Mouse (Mus musculus) macrophage (primary cell): ENCODE data around the gene Ubxn10. TPM values are rescaled to one million over a fixed set of nuclear protein-coding genes. Genes with fewer than 3 reads are reported as not detected.

ENCODE experiments used
- H3K27ac ChIP-seq: fragments of 350-480 bp; formaldehyde crosslinking; 2 replicates; pipeline ENCODE4 v1.9.0; 2021
- H3K36me3 ChIP-seq: fragments of 350-480 bp; formaldehyde crosslinking; 2 replicates; pipeline ENCODE4 v1.9.0; 2021; ENCODE audit errors: inconsistent target
- H3K4me3 ChIP-seq: fragments of 350-480 bp; formaldehyde crosslinking; 2 replicates; pipeline ENCODE4 v1.9.0; 2021; ENCODE audit errors: inconsistent target
- H3K79me2 ChIP-seq: fragments of 350-480 bp; formaldehyde crosslinking; 2 replicates; pipeline ENCODE4 v1.9.0; 2021; ENCODE audit errors: inconsistent target
- WGBS: methylation state at CpG from one replicate; pipeline ENCODE4 v1.1.7; 2026; ENCODE audit warnings: inconsistent platforms; ENCODE audit not compliant: missing documents; 5-methylcytosine and 5-hydroxymethylcytosine counted together
- polyA plus RNA-seq: library from polyadenylated mRNA; stranded (reverse); fragments of 250-400 nt; gene quantifications from 3 replicates; pipeline ENCODE4 v1.2.4, GENCODE M21; 2018; ENCODE audit warnings: inconsistent platforms
- total RNA-seq, 78 experiments: library from RNA; depleted of rRNA; stranded (reverse); fragments of 250-400 nt; gene quantifications; 1 replicate in 9 of 78; 2 replicates in 24 of 78; 3 replicates in 43 of 78; 4 replicates in 2 of 78; pipeline ENCODE4 v1.2.4; 2018; ENCODE audit warnings: inconsistent platforms in 56 of 78

The Ubxn10 gene
- total RNA-seq (2018; cell fraction: chromatin; rRNA removed) = not detected
- total RNA-seq (2018; cell fraction: cytosol; rRNA removed) = not detected
- not detected for total RNA-seq (2018; cell fraction: nucleus; rRNA removed)
- polyA plus RNA-seq = not detected in 3 replicates

DNA sequence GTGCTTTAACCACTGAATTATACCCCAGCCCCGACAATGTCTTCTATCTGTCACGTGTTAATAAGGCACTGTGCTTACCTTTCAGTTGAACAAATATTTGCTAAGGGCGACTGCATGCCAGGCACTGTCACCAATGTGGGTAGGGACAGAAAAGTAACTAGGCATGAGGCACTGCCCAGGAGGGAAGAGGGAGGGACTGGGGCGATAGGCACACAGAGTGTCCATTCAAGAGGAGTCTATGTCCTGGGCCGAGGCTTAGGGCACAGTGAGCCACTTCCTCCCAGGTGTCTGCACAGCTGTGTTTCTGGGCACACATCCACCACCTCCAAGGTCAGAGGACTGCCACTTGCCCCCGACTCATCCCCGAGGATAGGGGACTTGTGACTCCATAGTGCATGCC, at the start of gene Ubxn10:
Ubxn10 (minus strand) TSS at position 137 of the 400 bp plus-strand sequence.
- H3K27ac ChIP-seq = no peak within 1 kb of the TSS
- H3K4me3 ChIP-seq = no peak within 1 kb of the TSS
- no peaks in the 10 kb centered on the region for H3K79me2 ChIP-seq
- WGBS = 60% methylated on average over 6 of the region's 7 CpGs
- H3K36me3 ChIP-seq = no peaks in the 10 kb centered on the region

DNA sequence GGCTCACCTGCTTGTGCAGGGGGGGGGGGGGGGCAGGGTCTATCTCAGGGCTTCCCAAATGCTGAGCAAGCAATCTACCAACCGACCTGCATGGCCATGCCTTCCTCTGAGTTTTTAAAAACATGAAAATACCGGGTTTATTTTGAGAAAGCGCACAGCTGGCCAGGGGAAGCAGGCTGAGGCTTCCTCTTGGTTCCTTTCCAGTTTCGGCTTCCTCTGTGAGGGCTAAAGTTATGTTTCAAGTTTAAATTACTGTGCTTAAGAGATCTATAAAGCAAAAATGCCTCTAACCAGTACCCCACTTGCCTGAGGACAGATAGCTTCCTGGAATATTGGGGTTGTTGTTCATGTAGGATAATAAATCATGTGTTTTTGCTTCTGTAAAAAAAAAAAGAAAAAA, 49.2 kb upstream of the Ubxn10 start:
- WGBS = 0% methylated on average over 4 of the region's 4 CpGs
- Histone ChIP-seq H3K36me3 (no peaks in the 10 kb centered on the region), H3K79me2 (no peaks in the 10 kb centered on the region), H3K27ac (no peak overlapping the region), H3K4me3 (no peak overlapping the region)

DNA sequence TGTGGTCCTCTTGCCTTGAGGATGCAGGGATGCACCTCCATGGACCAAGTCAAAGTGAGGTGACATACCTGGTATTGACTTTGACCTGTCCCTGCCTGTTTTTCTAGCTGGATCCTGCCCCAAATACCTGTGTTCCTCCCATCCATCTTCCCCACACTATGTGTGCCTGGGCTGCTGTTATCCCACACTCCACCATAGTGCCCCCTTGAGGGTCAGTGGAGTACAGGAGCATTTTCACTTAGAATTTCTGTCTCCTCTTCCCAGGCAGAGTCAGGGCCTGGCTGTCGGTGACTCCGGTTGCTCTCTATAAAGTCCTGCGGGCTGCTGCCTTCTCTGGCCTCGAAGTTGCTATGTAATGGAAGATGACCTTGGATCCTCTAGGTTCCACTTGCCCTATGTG, 48.8 kb upstream of the Ubxn10 start:
- Histone ChIP-seq H3K4me3 (no peak overlapping the region), H3K27ac (no peak overlapping the region), H3K36me3 (no peaks in the 10 kb centered on the region), H3K79me2 (no peaks in the 10 kb centered on the region)
- WGBS = 31% methylated on average over 4 of the region's 4 CpGs

DNA sequence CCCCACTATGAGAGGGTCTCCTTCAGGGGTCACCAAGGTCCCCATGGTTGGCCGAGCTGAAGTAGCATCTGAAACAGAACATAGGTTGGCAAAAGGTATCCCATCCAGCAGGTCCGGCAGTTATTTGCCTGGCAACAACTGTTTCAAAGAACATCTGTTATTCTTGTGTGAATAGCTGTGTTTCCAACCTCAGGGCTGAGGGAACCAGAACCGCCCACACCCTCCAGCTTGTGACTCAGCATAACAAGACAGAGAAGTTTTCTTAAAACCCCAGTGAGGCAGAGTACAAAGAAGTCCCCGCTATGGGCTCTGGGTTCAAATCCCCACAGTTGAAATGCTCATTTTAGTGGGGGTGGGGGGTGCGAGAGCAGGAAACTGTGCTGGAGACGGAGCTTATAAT, 45.1 kb upstream of the Ubxn10 start:
- WGBS = 75% methylated on average over 6 of the region's 6 CpGs
- Histone ChIP-seq H3K79me2 (no peaks in the 10 kb centered on the region), H3K4me3 (no peak overlapping the region), H3K36me3 (no peaks in the 10 kb centered on the region), H3K27ac (no peak overlapping the region)

DNA sequence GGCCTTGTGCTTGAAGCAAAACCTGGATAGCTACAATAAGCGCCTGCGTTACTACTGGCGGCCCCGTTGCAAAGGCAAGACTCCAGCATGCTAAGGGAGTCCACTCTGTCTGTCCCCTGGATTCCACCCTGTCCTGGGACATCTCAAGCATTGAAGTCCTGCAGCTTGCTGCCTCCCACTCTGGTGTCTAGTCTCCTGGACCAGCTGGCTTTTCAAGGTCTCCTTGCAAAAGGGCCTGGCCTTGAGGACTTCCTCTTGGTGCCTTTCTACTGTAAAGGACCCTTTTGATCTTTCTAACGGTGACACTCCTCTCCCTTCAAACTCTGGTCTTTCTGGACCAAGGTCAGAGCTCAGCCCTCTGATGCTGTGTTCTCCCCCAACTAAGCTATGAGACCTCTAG, 43.3 kb upstream of the Ubxn10 start:
- WGBS = 89% methylated on average over 5 of the region's 5 CpGs
- Histone ChIP-seq H3K79me2 (no peaks in the 10 kb centered on the region), H3K27ac (no peak overlapping the region), H3K4me3 (no peak overlapping the region), H3K36me3 (no peaks in the 10 kb centered on the region)

DNA sequence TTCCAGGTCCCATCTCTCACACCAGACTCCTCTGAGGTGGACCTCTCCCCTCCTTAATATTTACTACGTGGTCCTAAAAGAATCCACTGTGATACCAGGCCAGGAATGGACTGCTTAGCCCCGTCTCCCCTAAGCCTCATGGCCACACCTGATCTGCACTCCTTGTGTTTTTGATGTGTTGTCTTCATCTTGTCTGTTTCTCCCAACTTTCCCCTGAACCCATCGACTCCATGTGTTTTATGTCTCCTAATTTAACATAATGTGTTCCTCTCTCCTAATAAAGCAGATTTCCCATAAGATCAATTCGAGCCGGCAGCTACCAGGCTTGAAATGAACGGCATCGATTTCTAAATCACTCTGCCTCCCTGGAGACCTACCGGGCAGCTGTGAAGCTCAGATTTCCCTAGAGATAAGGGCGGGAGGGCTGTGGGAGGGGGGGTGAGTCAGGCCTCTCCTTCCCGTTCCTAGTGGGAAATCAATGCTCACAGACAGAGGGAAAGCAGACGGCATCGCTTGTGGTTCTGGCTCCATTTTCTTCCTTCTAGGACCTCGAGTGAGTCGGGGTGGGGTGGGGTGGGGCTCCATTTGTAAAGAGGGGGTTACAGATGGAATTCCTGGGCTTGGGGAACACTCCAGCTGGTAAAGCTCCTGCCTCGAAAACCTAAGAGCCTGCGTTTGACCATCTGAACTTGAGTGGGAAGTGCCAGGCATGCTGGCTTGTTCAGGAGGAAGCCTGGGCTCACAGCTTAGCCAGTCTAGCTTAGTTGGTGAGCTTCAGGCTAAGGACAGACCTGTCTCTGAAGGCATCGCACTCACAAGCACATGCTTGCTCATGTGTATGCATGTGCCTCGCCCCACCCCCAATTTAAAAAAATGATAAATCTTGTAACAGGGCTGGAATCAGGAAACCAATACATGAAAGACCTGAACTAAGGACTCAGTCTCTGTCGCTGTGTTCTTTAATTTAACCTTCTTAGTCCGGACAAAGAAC, 40.7 kb upstream of the Ubxn10 start:
- WGBS = 45% methylated on average over 20 of the region's 20 CpGs
- Histone ChIP-seq H3K27ac (no peak overlapping the region), H3K79me2 (no peaks in the 10 kb centered on the region), H3K36me3 (no peaks in the 10 kb centered on the region), H3K4me3 (no peak overlapping the region)

DNA sequence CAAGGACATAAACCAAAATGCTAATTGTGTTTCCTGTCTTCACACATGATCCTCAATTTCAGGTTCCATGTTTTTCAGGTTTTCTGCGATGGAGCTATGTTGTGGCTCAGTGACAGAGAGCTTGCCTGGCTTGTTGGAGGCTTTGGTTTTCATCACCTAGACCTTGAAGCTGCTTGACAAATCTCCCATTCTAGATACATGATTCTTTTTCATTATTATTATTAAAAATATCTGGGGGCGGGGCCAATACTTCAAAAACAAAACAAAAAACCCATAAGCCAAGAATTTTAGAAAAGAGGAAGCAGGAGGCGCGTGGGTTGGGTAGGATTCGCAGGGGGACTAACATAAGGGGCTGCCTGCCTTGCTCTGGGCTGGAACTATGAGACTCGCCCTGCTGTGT, 38.5 kb upstream of the Ubxn10 start, which contains the start of gene Pla2g2d:
Pla2g2d (plus strand) TSS at position 301 of the 400 bp plus-strand sequence.
- Histone ChIP-seq H3K27ac (no peak within 1 kb of the TSS), H3K36me3 (no peaks in the 10 kb centered on the region), H3K4me3 (no peak within 1 kb of the TSS), H3K79me2 (no peaks in the 10 kb centered on the region)
- WGBS = 36% methylated on average over 6 of the region's 6 CpGs

DNA sequence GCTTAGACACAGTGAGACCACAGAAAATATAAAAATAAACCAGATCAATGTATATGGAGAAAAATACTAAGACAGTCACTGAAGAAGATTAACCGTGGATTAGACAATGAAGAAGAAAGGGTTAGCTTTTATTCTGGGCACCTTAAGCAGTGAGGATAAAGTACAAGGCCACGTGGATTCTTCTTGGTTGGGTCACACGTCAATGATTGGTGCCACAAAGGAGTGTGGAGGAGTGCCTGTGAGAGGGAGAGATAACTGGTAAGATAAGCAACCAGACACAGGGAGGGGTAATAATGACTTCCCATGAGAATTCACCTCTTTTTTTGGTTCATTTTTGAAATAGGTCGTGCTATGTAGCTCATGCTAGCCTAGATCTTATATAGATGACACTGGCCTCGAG, 35.4 kb upstream of the Ubxn10 start:
- 79% methylated on average over 5 of the region's 5 CpGs for WGBS
- Histone ChIP-seq H3K4me3 (no peak overlapping the region), H3K27ac (no peak overlapping the region), H3K36me3 (no peaks in the 10 kb centered on the region), H3K79me2 (no peaks in the 10 kb centered on the region)

DNA sequence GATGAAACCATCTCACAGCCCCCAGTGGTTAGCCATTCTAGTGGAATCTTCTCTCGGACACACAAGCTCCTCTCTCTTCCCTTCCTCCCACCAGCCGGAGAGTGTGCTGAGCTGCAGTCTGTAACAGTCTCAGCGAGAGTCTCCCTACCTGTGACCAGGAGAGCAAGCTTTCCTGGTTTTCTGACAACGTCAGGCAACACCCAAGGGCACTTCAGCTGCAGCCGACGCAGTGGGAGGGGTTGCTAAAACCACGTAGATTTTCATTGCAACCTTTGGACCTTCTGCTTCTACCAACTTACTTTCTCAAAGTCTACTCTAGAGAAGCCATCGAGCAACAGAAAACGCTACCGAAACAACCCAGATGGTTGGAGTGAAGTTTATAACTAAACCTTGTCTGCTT, 35.0 kb upstream of the Ubxn10 start:
- H3K27ac ChIP-seq = no peak overlapping the region
- 87% methylated on average over 10 of the region's 10 CpGs for WGBS
- H3K4me3 ChIP-seq = no peak overlapping the region
- no peaks in the 10 kb centered on the region for H3K36me3 ChIP-seq
- H3K79me2 ChIP-seq = no peaks in the 10 kb centered on the region

DNA sequence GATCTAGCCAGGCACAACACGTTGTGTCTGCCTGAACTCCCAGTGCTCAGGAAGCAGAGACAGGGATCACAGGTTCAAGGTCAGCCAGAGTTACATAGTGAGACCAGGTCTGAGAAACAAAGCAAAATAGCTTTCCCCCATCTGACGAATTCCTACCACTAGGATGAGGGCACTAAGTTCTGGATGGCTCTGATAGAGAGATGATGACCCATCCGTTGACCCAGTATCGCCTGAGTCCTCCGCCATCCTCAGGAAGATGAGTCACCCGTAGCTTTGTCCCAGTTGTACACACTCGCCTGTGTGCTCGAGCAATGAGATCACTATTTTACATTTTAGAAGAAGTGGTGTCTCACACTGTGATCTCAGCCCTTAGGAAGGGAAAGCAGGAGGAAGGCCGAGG, 25.3 kb upstream of the Ubxn10 start:
- no peak overlapping the region for H3K27ac ChIP-seq
- no peak overlapping the region for H3K4me3 ChIP-seq
- H3K36me3 ChIP-seq = no peaks in the 10 kb centered on the region
- 65% methylated on average over 9 of the region's 9 CpGs for WGBS
- no peaks in the 10 kb centered on the region for H3K79me2 ChIP-seq

DNA sequence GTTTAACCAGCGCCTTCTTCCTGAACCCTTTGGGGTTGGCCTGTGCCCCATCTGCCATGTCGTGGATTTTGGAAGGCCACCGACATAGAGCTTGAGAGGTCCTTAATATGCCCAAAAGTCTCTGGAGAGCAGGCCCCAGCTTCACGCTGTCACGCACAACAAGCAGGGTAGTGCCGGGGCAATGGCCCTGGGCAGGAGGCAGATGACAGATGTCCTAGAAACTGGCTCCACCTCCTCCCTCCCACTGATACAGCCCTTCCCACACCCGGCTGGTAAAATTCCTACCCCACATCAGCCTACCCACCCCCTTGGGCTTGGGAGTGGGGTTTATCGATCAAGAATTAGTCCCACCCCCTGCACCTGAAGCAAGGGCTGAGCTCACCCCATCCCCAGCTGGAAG, 20.4 kb upstream of the Ubxn10 start, which contains the start of gene Pla2g2f:
Pla2g2f (minus strand) TSS at position 211 of the 400 bp plus-strand sequence.
- WGBS = 85% methylated on average over 8 of the region's 8 CpGs
- no peak within 1 kb of the TSS for H3K27ac ChIP-seq
- H3K36me3 ChIP-seq = no peaks in the 10 kb centered on the region
- H3K4me3 ChIP-seq = no peak within 1 kb of the TSS
- H3K79me2 ChIP-seq = no peaks in the 10 kb centered on the region

DNA sequence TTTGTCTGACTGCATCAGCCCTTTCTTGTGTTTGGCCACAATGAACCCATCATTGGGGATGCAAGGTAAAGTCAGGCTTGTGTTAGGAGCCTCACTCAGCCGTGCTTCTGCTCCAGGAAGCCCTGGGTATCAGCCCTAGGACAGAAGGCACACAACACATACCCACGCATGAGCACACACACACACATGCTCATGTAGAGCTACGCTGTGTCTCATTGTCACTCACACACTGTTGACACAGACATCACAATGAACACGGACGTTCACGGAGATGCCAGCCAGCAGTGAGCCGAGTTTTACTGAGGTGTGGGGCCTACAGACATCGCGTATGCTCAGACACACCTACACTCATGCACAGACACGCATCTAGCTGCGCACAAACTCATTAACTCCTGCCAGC, 19.0 kb upstream of the Ubxn10 start:
- H3K36me3 ChIP-seq = no peaks in the 10 kb centered on the region
- 82% methylated on average over 11 of the region's 11 CpGs for WGBS
- H3K79me2 ChIP-seq = no peaks in the 10 kb centered on the region
- no peak overlapping the region for H3K27ac ChIP-seq
- H3K4me3 ChIP-seq = no peak overlapping the region

DNA sequence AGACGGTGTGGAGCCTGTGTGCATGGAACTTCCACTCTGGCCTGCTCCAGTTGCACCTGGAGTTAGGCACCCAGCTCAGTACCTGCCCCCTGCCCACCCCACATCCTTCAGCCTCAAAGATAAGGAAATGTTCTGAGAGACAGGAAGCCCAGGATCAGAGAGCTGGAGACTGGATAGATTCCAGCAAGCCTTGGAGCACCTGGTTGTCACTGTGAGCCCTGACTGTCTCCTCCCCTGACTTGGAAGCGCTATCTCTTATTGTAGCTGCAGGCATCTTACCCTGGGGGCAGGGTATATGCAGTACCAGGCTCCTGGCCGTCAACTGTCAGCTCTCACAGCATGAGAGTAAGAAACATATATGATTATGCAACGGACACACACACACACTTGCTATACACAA, 18.5 kb upstream of the Ubxn10 start:
- no peak overlapping the region for H3K27ac ChIP-seq
- no peak overlapping the region for H3K4me3 ChIP-seq
- H3K79me2 ChIP-seq = no peaks in the 10 kb centered on the region
- WGBS = 76% methylated on average over 4 of the region's 4 CpGs
- no peaks in the 10 kb centered on the region for H3K36me3 ChIP-seq

DNA sequence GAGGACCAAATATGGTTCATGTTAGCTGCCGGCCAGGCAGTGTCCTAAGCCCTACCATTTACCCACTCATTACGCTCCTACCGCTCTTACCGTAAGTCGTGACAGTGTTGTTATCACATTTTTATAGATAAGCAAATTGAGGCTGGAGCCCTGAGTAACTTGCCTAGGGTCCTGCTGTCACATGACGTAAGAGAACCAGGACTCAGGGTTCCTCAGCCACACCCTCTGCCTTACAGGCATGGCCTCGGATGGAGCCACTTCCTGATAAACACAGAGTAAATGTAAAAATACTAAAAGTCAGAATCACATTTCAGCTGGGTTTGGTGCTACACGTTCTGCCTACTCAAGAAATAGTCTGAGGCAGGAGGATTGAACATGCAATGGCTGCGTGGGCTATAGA, 17.5 kb upstream of the Ubxn10 start:
- Histone ChIP-seq H3K27ac (no peak overlapping the region), H3K36me3 (no peaks in the 10 kb centered on the region), H3K79me2 (no peaks in the 10 kb centered on the region), H3K4me3 (no peak overlapping the region)
- WGBS = 79% methylated on average over 9 of the region's 9 CpGs

DNA sequence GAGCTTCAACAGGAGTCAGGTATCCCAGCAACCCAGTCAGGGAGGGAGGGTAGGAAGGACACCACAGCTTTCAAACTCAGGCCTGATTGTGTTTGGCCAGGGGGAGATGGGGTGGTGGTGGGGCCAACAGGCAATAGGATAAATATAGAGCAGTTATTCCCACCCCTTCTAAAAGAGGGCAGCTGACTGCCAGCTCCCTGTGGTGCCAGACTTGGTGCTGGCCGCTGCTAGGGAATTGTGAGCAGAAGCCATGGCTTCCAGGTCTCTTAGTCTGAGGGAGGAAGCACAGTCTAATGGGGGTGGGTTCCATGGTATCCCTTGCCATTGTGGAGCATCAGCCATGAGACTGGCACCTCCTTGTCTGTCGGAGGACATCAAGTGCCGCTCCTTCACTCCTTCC, 16.6 kb upstream of the Ubxn10 start:
- Histone ChIP-seq H3K79me2 (no peaks in the 10 kb centered on the region), H3K27ac (no peak overlapping the region), H3K4me3 (no peak overlapping the region), H3K36me3 (no peaks in the 10 kb centered on the region)
- WGBS = 89% methylated on average over 3 of the region's 3 CpGs
